Mouse (Mus musculus): ENCODE results near the gene St6galnac1.
A peak's percentile ranks its signal among the peaks of the same experiment; 100 is the strongest.
"Not testable (repeated sequence)": the region's sequence is repeated elsewhere in the genome, so short reads cannot be mapped to it uniquely, and the experiment has no call there.

St6galnac1 gene

GRCm38 (mm10) chr11:116807116-116807515 lies 31.8 kb upstream of the St6galnac1 start:
- no peak for DNase-seq

GRCm38 (mm10) chr11:116806136-116807071 lies 31.1 kb upstream of the St6galnac1 start:
- no peak for DNase-seq

- no peak for DNase-seq
Observed at GRCm38 (mm10) chr11:116802709-116803108, 27.4 kb upstream of the St6galnac1 start.

GRCm38 (mm10) chr11:116801106-116801505 lies 25.8 kb upstream of the St6galnac1 start:
- DNase-seq = no peak

GRCm38 (mm10) chr11:116799364-116799763 lies 24.1 kb upstream of the St6galnac1 start:
- DNase-seq = no peak

GRCm38 (mm10) chr11:116784221-116784620 lies 8.9 kb upstream of the St6galnac1 start:
- DNase-seq = no peak

GRCm38 (mm10) chr11:116782737-116783145 lies 7.4 kb upstream of the St6galnac1 start:
- no peak for DNase-seq

- DNase-seq = no peak
Observed at GRCm38 (mm10) chr11:116773205-116773604, 2.1 kb downstream of the St6galnac1 start.

GRCm38 (mm10) chr11:116769873-116770272 lies 5.4 kb downstream of the St6galnac1 start:
- no peak for DNase-seq

GRCm38 (mm10) chr11:116764946-116765345 lies 10.4 kb downstream of the St6galnac1 start:
- DNase-seq = no peak

GRCm38 (mm10) chr11:116764346-116764745 lies 11.0 kb downstream of the St6galnac1 start:
- DNase-seq = no peak

GRCm38 (mm10) chr11:116755191-116755590 lies 20.1 kb downstream of the St6galnac1 start:
- DNase-seq = peak; percentile 5

- peak; percentile 37 for DNase-seq
Observed at GRCm38 (mm10) chr11:116753674-116754470, 21.4 kb downstream of the St6galnac1 start.

GRCm38 (mm10) chr11:116749733-116750132 lies 25.6 kb downstream of the St6galnac1 start:
- no peak for DNase-seq

- not testable (repeated sequence) for DNase-seq
Observed at GRCm38 (mm10) chr11:116748692-116749091, 26.6 kb downstream of the St6galnac1 start.

- not testable (repeated sequence) for DNase-seq
Observed at GRCm38 (mm10) chr11:116746822-116747221, 28.5 kb downstream of the St6galnac1 start.

- DNase-seq = not testable (repeated sequence)
Observed at GRCm38 (mm10) chr11:116745457-116745856, 29.9 kb downstream of the St6galnac1 start.

- DNase-seq = no peak
Observed at GRCm38 (mm10) chr11:116738411-116738810, 36.9 kb downstream of the St6galnac1 start.

GRCm38 (mm10) chr11:116732536-116732935 lies 42.8 kb downstream of the St6galnac1 start:
- no peak for DNase-seq

- not testable (repeated sequence) for DNase-seq
Observed at GRCm38 (mm10) chr11:116731060-116731580, 44.2 kb downstream of the St6galnac1 start.

GRCm38 (mm10) chr11:116729276-116730008 lies 45.9 kb downstream of the St6galnac1 start:
- no peak for DNase-seq

- no peak for DNase-seq
Observed at GRCm38 (mm10) chr11:116726156-116726555, 49.2 kb downstream of the St6galnac1 start.
